Mouse (Mus musculus) bone marrow macrophage, adult 2 months (primary cell): ENCODE measurements at regions not wholly inside any gene's neighbourhood (a gene's known extent, or its start where the extent isn't known, plus 50 kb on each side); places are given as distances from the start of the nearest gene placed in this dataset.
"Not testable (repeated sequence)": the region's sequence is repeated elsewhere in the genome, so short reads cannot be mapped to it uniquely, and the experiment has no call there.

Experiments used
- H3K27ac ChIP-seq: 2 replicates; pipeline ENCODE4 v1.5.1; 2012; ENCODE audit warnings: low read depth, low read length; ENCODE audit not compliant: insufficient read depth
- H3K4me1 ChIP-seq: 2 replicates; pipeline ENCODE4 v1.6.1; 2012; ENCODE audit warnings: low read length; ENCODE audit not compliant: control insufficient read depth, insufficient read depth
- H3K4me3 ChIP-seq: 2 replicates; pipeline ENCODE4 v1.5.1; 2012; ENCODE audit warnings: mild to moderate bottlenecking, low read length, moderate library complexity; ENCODE audit not compliant: insufficient read depth
- CTCF ChIP-seq: IDR thresholded peaks from 2 replicates; pipeline ENCODE4 v1.5.1; 2012; ENCODE audit warnings: low read depth, mild to moderate bottlenecking, low read length, moderate library complexity
- POLR2A ChIP-seq: IDR thresholded peaks from 2 replicates; pipeline ENCODE4 v1.6.1; 2012; ENCODE audit warnings: mild to moderate bottlenecking, low read depth, low read length, borderline replicate concordance

DNA sequence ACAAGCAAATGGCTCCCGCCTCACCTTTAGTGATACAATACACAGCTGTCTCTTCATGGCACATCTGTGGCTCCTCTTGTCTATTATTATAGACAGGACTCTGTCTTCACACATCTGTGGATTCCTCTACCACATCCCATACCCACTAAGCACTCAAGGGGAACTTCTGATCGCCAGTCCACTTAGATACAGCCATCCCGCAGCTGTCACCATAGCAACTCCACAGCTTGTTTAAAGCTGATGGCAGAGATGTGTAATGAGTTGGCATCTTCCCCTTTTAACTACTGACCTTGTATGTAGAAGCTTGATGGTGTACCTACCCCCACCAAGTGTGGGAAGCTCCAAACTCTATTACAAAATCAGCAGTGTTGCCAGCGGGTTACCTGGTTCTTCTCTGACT is 109.5 kb upstream of the Pfn2 start:
- no peak overlapping the region for H3K4me3 ChIP-seq
- H3K27ac ChIP-seq = no peak overlapping the region
- TF ChIP-seq POLR2A = no peak
- no peak for TF ChIP-seq CTCF
- no peaks in the 10 kb centered on the region for H3K4me1 ChIP-seq

DNA sequence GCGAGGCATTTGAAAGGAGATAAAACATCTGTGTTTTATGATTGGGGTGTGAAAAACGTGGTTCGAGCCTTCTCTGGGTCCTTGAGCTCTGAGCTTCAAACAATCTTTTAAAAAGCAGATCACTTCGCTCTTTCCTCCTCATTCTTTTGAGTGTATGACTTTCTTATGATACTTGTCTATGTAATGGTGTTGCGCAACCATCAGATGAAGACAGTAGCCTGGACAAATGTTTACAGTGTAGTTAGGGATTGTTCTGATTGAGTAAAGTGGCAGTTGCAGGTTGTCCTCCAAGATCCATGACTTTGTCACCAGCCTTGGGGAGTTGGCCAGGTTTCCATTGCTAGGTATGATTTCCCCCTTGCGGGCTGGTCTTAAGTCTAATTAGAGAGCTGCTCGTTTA is 116.1 kb upstream of the Pfn2 start:
- TF ChIP-seq POLR2A (no peak), CTCF (no peak)
- H3K27ac ChIP-seq = no peak overlapping the region
- H3K4me1 ChIP-seq = peaks cover 6% of the 10 kb centered on the region
- no peak overlapping the region for H3K4me3 ChIP-seq

DNA sequence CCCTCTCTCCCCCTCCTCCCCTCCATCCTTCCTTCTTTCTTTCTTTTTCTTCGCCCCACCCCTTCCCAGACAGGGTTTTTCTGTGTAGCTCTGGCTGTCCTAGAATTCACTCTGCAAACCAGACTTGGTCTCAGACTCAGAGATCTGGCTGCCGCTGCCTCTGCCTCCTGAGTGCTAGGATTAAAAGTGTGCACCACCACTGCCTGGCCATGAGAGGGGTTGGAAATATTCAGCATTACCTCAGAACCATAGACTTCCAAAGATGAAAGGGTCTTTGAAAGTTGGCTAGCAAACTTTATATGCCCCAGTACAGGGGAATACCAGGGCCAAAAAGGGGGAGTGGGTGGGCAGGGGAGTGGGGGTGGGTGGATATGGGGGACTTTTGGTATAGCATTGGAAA is 122.7 kb upstream of the Pfn2 start:
- H3K4me1 ChIP-seq, H3K27ac ChIP-seq, H3K4me3 ChIP-seq: not testable (repeated sequence)

DNA sequence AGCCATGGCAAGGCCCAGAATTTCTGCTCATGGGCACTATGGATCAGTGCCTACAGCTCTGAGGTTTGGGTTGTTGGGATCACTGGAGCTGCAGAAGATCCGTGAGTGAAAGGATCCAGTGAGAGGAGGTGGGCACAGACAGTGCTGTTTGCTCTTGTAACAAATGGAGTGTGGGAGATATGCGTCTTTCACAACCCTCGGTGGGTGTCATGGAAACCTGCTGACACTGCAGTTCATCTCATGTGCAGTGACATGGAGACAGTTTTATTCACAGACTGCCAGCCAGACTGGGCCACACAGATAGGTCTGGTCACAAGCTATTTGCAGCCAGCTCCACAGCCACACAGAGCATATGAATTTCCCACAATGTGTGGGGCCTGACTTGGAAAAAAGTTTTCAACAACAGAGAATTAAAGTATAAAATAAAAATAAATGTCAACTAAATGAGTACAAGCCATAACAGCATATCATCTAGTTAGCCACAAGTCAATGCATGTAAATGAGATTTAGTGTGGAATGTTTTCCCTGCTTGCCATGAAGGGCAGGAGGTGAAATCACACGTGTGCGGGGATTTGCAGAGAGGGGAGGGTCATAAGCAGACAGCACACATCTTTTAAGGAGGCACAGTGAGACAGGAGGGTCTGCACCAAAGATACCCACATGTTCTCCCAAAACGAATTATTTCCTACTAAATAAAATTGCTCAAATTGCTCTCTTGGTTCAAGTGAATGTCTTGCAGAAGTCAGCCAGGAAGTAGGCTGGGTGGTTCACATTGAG is 124.8 kb upstream of the Pfn2 start:
- H3K4me3 ChIP-seq = no peak overlapping the region
- TF ChIP-seq POLR2A (no peak), CTCF (no peak)
- H3K27ac ChIP-seq = no peak overlapping the region
- peaks cover 6% of the 10 kb centered on the region for H3K4me1 ChIP-seq

DNA sequence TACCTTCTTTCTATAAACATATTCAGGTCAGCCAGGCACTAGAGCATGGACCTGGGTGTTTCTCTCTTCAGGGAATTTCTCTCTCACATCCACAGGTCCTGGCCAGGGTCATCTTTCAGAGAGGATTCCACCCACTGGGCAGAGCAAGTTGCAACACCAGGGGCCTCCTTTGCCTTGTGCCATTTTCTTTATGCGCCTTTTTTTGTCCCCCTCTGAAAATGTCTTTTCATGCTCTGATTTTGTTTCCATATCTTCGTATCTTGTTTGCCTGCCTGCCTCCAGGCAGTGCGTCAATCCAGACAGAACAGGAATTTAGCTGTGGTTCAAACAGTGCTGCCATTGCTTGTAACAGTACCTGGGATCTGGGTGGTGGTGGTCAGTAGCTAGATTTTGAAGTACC is 125.7 kb upstream of the Pfn2 start:
- Histone ChIP-seq H3K4me3 (no peak overlapping the region), H3K4me1 (peaks cover 3% of the 10 kb centered on the region), H3K27ac (no peak overlapping the region)
- TF ChIP-seq CTCF = no peak
- no peak for TF ChIP-seq POLR2A

- no peak for TF ChIP-seq CTCF
- no peak for TF ChIP-seq POLR2A
- H3K4me1 ChIP-seq = no peaks in the 10 kb centered on the region
- H3K4me3 ChIP-seq = no peak overlapping the region
- no peak overlapping the region for H3K27ac ChIP-seq
Observed at GRCm38 (mm10) chr3:57975379-57975778, 127.5 kb upstream of the Pfn2 start.

DNA sequence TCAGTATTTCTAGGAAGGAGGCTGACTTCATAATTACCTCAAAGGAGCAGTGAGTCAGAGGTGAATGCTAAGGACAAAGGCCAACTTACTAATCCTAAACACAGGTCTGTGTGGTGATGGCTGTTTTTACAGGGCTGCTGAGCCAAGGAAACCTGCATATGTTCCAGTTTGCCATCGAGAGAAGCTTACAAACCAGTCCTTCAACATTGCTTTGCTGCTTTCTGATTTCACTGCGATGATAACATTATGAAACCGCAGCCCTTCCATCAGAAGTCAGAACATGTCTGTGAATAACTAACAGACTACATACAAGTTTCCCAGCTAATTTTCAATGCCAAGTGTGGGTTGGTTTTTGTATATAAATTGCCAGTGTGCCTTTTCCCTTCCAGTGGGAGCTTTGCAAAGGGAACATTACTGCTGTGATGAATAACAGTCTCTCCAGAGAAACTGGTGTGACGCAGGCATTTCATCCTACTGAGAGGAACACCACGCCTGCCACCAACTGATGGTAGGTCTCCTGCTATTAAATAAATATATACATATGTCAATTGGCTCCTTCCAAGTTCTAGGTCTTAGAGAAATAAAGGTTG is 128.9 kb upstream of the Pfn2 start:
- TF ChIP-seq CTCF = no peak
- TF ChIP-seq POLR2A = no peak
- no peaks in the 10 kb centered on the region for H3K4me1 ChIP-seq
- H3K4me3 ChIP-seq = no peak overlapping the region
- no peak overlapping the region for H3K27ac ChIP-seq

- no peak overlapping the region for H3K4me3 ChIP-seq
- TF ChIP-seq POLR2A (no peak), CTCF (no peak)
- no peaks in the 10 kb centered on the region for H3K4me1 ChIP-seq
- no peak overlapping the region for H3K27ac ChIP-seq
Observed at GRCm38 (mm10) chr3:57988175-57988574, 140.3 kb upstream of the Pfn2 start.

DNA sequence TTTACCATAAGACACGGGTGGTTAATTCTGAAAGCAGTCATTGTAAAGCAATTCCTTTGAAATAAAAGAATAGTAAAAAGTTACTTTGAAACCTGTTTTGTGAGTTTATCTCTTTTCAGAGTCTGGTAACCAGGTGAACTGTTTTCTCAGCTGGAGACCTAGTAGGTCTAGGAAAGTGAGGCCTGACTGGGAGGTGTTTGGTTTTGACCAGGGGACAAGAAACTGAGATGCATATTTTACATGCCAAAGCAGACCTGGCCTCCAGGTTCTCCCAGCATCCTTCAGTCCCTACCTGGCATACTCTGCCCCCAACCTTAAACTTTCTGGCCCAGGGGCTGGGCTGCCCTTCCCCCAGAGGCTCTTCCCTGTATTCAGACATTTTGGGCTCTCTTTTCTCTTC is 142.9 kb upstream of the Pfn2 start:
- no peak overlapping the region for H3K4me3 ChIP-seq
- TF ChIP-seq POLR2A (no peak), CTCF (no peak)
- H3K27ac ChIP-seq = no peak overlapping the region
- no peaks in the 10 kb centered on the region for H3K4me1 ChIP-seq

- no peaks in the 10 kb centered on the region for H3K4me1 ChIP-seq
- H3K4me3 ChIP-seq = no peak overlapping the region
- no peak overlapping the region for H3K27ac ChIP-seq
- TF ChIP-seq CTCF (no peak), POLR2A (no peak)
Observed at GRCm38 (mm10) chr3:57998121-57999102, 150.5 kb upstream of the Pfn2 start.
